Mouse (Mus musculus) Patski (cell line): ENCODE results near the gene Id4. TPM values are rescaled to one million over a fixed set of nuclear protein-coding genes. Genes with fewer than 3 reads are reported as not detected.

Experiments
- ATAC-seq: fragments of 100-300 bp; one replicate; pipeline ENCODE4 v1.8.0; 2021
- CTCF ChIA-PET: fragments of 350-600 bp; sonication (Branson Sonifier 250); formaldehyde crosslinking; loops from one replicate; lab custom pipeline; 2022; ENCODE audit warnings: inconsistent platforms; lab: Charles Lee
- POLR2A ChIA-PET: fragments of 350-600 bp; sonication (Branson Sonifier 250); formaldehyde crosslinking; loops from one replicate; lab custom pipeline; 2022; ENCODE audit warnings: antibody characterized with exemption, inconsistent platforms; lab: Charles Lee
- DNase-seq: peaks from one replicate; pipeline ENCODE4 v3.0.0-alpha.2; 2011; ENCODE audit warnings: low read depth, low spot score
- H3K27me3 ChIP-seq: fragments of 371-371 bp; one replicate; pipeline ENCODE4 v1.5.1; 2021
- CTCF ChIP-seq: fragments of 100-300 bp; IDR thresholded peaks from one replicate; pipeline ENCODE4 v1.5.1; 2021
- in situ Hi-C: fragments of 300-500 bp; cut with MboI; formaldehyde crosslinking; loops from 3 replicates; pipeline ENCODE4 v1.11.1; 2018; ENCODE audit warnings: low pct_unique_long_range_greater_than_20kb, mixed read lengths
- polyA plus RNA-seq: library from polyadenylated mRNA; unstranded; gene quantifications from one replicate; pipeline ENCODE4 v1.2.3, GENCODE M21; 2021

The Id4 gene
- polyA plus RNA-seq, 1 experiment from 2014 or later = 1.5 TPM

DNA sequence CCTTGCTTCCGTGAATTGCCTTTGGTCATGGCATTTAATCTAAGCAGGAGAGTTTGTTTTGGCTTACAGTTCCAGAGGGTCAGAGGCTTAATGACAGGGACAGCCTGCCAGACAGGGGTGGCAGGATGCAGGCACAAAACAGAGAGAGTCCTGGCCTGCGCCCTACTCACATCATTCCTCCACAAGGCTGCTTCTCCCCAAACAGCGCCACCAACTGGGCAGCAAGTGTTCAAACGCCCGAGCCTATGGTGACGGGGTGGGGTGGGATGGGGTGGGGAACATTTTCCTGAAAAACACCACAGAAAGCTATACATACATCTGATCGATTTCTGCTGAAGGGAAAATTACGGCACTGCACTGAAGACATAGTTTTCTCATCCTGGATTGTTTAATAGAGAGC is 6.0 kb upstream of the Id4 start:
- CTCF ChIA-PET = no interaction called here
- DNase-seq (no peak), ATAC-seq (no peak)
- POLR2A ChIA-PET = no interaction called here
- peaks cover 2% of the 10 kb centered on the region for H3K27me3 ChIP-seq
- TF ChIP-seq CTCF = no peak
- in situ Hi-C loops = loop anchor here (25.0 kb wide), 2 partner anchors 207 to 1118 kb away; no protein-coding TSS in a partner anchor

DNA sequence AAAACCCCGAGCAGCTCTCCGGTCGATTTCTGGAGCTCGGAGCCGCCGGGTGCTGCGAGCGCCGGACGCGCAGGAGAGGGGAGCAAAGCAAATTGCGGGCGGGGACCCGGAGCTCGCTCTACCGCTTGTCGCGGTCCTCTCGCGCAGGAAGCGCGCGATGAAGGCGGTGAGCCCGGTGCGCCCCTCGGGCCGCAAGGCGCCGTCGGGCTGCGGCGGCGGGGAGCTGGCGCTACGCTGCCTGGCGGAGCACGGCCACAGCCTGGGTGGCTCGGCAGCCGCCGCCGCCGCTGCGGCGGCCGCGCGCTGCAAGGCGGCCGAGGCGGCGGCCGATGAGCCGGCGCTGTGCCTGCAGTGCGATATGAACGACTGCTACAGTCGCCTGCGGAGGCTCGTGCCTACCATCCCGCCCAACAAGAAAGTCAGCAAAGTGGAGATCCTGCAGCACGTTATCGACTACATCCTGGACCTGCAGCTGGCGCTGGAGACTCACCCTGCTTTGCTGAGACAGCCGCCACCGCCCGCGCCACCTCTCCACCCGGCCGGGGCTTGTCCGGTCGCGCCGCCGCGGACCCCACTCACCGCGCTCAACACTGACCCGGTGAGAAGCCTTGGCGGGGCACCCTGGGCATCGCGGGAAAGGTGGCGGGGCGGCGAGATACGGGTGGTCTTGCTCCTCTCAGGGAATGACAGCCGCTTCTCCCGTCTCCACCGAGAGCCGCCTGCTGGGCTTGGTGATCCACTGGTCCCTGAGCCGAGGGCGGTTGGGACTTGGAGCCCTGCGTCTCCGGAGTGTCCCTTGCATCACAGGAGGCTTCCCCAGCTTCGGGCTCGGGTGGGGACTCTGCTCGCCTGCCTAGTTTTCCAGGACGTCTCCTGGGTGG is 553 bp downstream of the Id4 start:
- ChIA-PET CTCF (no interaction called here), POLR2A (interaction anchor here (1.1 kb wide), 1 partner anchor 9 kb away, joined by 8 read pairs; no protein-coding TSS in a partner anchor)
- TF ChIP-seq CTCF = no peak
- ATAC-seq = peak; percentile 52
- no peak for DNase-seq
- H3K27me3 ChIP-seq = peaks cover 22% of the 10 kb centered on the region
- in situ Hi-C loops = loop anchor here (25.0 kb wide), 2 partner anchors 201 to 1124 kb away; no protein-coding TSS in a partner anchor

DNA sequence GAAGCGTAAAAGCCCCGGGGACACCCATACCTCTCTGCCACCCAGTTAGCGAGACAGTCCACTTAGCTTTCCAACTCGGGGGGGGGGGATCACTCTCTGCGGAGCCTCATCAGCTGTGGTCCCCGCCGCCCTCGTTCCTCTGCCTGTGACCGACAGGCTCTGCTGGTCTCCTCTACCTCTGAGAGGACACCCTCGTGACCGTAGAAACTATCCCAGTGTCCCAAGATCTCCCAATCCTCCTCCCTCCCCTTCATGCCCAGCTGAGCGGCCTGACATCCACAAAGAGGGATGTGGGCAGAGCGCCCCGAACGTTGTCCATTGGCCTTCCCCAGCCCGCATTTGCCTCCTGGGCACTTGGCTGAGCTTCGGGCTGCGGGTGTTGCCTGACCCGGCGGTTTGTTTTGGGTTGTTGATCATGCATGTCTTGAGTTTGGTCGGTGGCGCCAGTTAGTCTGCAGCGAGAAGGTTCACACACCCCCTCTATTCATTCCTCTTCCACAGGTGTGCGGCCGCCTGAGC is 1.5 kb downstream of the Id4 start:
- ATAC-seq (no peak), DNase-seq (no peak)
- H3K27me3 ChIP-seq = peaks cover 24% of the 10 kb centered on the region
- in situ Hi-C loops = loop anchor here (25.0 kb wide), 2 partner anchors 200 to 1125 kb away; no protein-coding TSS in a partner anchor
- TF ChIP-seq CTCF = no peak
- ChIA-PET CTCF (no interaction called here), POLR2A (no interaction called here)

DNA sequence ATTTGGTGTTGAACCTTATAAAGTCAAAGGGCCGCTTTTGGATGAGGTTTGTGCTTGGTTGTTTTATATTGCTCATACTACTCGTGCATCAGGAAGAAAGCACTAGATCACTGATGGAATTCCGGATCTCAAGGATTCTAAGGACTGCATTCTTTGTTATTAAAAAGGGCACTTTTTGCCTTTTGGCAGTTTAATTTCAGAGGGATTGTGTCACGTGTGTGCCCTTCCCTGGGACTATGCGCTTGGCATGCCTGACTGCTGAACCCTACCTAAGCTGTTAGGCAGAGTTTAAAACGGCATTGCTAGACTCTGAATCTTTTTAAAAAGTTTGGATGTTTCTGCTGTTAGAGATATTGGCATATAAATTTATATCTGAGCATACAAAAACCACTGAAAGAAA is 4.0 kb downstream of the Id4 start:
- no peak for DNase-seq
- in situ Hi-C loops = loop anchor here (5.0 to 25.0 kb wide), 3 partner anchors 197 to 1128 kb away; no protein-coding TSS in a partner anchor
- ChIA-PET CTCF (no interaction called here), POLR2A (no interaction called here)
- peaks cover 24% of the 10 kb centered on the region for H3K27me3 ChIP-seq
- ATAC-seq = no peak
- TF ChIP-seq CTCF = no peak

DNA sequence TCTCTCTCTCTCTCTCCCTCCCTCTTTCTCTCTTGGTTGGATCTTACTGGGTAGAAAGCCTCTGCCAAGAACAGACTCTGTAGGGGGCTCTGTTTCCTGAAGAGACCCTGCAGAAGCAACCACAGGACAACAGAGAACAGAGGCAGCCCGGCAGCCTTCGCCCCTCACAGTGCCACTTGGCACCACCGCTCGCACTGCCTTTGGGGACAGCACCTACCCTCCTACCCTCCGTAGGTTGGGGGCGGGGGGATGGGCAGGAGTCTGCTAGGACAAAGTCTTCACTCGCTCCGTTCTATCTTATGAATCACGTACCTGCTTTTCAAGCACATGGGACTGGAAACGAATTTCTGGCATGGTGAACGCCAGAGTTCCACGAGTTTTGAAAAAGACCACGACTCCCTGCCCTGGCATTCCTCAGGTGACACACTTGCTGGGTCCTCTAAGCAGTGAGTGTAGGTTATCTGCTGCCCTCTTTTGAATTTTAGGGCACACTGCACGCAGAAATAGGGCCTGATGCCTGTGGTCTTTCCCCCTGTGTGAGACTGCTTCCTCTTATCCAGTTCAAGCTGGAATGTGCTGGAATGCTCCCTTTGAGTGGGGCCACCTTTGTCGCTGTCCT is 12.5 kb downstream of the Id4 start:
- no peak for DNase-seq
- POLR2A ChIA-PET = no interaction called here
- H3K27me3 ChIP-seq = peaks cover 6% of the 10 kb centered on the region
- CTCF ChIA-PET = interaction anchor here (0.8 kb wide), 1 partner anchor 438 kb away, joined by 3 read pairs; no protein-coding TSS in a partner anchor
- in situ Hi-C loops = loop anchor here (25.0 kb wide), 2 partner anchors 189 to 1136 kb away; no protein-coding TSS in a partner anchor
- TF ChIP-seq CTCF = peak; percentile 80
- ATAC-seq = peak; percentile 39

DNA sequence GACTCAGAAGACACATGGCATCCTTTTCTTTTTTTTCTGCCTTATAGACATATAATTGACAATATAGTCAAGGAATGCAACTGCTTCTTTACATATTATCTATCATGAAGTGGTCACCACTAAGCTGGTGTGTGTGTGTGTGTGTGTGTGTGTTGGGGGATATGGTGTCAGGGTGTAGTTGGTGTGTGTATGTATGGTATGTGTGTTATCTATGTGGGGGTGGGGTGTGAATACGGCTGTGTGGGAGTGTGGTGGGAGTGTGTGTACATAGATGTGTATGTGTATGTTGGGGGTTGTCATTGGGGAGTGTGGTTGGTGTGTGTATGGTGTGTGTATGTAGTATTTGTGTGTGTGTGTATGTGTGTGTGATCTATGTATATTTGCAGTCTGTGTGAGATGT is 13.1 kb downstream of the Id4 start:
- H3K27me3 ChIP-seq = peaks cover 6% of the 10 kb centered on the region
- TF ChIP-seq CTCF = no peak
- ChIA-PET POLR2A (no interaction called here), CTCF (interaction anchor here (0.8 kb wide), 1 partner anchor 438 kb away, joined by 3 read pairs; no protein-coding TSS in a partner anchor)
- in situ Hi-C loops = loop anchor here (25.0 kb wide), 2 partner anchors 188 to 1137 kb away; no protein-coding TSS in a partner anchor
- DNase-seq = no peak
- ATAC-seq = no peak

DNA sequence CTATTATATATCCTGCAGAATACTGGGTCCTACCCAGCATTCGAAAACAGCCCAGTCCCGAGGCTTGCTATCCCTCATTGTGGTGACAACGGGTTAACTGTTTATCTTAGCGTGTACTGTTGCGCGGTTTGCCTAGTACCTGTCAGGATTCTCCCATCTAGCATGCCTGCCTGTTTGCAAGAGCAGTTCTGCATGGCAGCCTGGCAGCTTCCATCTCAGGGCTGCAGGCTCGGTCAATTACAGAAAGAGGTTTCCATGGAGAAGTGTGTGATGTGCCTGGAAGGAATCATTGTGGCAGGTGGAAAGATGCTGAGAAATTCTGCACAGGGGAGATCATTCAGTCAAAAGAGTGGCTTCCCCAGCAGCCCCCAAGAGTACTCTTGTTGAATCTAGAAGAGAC is 16.0 kb downstream of the Id4 start:
- ATAC-seq (no peak), DNase-seq (no peak)
- peaks cover 6% of the 10 kb centered on the region for H3K27me3 ChIP-seq
- ChIA-PET POLR2A (no interaction called here), CTCF (no interaction called here)
- no peak for TF ChIP-seq CTCF
- in situ Hi-C loops = no loop called here

DNA sequence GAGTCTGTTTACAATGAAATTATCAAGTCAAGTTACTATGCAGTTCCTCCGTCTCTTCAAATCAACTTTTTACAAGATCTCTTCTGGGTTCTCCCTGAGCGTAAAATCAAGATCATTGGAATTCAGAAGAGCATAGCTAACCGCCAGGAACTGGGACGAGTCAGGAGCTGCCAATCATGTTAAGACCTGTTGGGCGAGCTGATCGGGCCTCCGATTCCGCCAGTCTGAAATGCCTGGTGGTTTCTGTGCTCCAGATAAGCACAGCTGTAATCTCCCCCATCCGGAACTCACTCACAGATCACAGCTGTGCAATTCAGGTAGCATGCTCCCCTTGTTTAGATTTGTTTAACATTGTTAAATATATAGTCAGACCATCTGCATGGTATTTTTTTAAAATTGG is 23.4 kb downstream of the Id4 start:
- DNase-seq = no peak
- in situ Hi-C loops = no loop called here
- no peak for ATAC-seq
- TF ChIP-seq CTCF = no peak
- ChIA-PET POLR2A (no interaction called here), CTCF (no interaction called here)
- H3K27me3 ChIP-seq = no peaks in the 10 kb centered on the region

DNA sequence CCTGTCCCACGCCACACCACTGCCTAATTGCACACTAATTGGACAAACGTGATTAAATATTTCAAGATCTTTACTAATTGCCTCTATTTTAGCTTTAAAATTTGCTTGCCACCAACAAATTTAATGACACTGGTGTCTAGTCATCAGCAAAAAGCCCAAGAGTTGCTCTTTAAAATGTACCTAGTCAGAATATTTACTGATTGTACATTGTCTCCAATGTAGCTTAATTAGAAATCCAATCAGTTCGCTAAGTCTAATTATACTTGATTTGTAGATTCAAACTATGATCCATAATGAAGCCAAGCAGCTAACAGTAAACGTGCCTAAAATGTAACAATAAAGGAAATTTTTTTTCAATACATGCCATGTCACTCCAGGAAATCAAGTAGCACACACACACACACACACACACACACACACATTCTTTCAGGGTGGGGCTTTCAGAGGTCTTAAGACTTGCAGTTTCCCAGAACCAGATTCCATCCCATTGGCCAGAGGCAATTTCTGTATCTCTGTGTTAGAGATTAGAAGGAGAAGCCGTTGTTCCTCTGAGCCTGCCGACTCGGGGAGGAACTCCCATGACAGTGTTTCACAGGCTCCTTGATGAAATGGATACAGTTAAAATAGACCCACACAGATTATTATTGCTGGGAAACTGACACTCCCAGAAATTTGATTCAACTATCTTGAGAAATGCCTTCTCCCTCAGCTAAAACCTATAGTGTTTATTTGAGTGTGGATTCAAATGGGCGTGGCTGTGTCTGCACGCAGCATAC is 24.1 kb downstream of the Id4 start:
- H3K27me3 ChIP-seq = no peaks in the 10 kb centered on the region
- ChIA-PET CTCF (no interaction called here), POLR2A (no interaction called here)
- ATAC-seq (no peak), DNase-seq (no peak)
- no peak for TF ChIP-seq CTCF
- in situ Hi-C loops = no loop called here

DNA sequence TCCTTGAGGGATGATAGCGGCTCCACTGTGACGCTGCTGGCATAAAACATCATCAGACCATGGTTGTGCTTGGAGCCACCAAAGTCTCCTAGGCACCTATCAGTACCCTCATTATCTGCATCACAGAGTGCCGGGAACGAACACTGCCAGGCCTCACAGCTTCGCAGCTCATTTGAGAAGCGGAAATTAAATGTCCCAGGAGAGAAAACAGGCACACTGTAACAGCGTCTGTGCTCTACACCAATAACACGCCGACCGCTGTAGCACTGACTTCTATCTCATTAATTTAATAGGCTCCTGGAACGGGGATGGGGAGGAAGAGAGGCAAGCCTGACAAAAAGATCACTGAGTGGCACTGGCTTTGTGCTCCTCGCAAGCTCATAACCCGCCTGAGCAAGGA is 29.4 kb downstream of the Id4 start:
- ATAC-seq (no peak), DNase-seq (no peak)
- TF ChIP-seq CTCF = no peak
- ChIA-PET CTCF (no interaction called here), POLR2A (interaction anchor here (0.7 kb wide), 1 partner anchor 76 kb away, joined by 4 read pairs; no protein-coding TSS in a partner anchor)
- in situ Hi-C loops = no loop called here
- H3K27me3 ChIP-seq = no peaks in the 10 kb centered on the region
